Mouse (Mus musculus): ENCODE results near the gene Slc16a11. TPM values are rescaled to one million over a fixed set of nuclear protein-coding genes. Genes with fewer than 3 reads are reported as not detected.

The Slc16a11 gene
- polyA plus RNA-seq, 1 experiment from 2014 or later = 1.5 TPM

DNA sequence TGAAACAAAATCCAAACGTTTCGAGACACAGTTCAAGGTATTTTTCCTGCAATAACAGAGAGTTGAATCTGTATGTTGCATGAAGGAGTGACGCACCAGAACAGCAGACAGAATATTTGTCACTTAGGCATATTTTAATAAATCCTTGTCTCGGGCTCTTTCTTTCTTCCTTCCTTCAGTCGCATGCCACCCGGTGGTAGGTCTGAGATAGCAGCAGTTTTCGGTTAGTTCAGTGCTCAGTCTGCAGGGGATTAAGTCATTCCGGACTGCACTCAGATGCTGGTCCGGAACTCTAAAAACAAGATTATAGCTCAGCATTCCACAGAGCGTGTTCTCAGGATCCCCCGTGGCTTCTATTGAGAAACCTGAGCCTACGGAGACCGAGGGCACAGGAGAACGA lies 33.2 kb upstream of the Slc16a11 start:
- Histone ChIP-seq H3K4me1 (no peaks in the 10 kb centered on the region), H3K27me3 (no peaks in the 10 kb centered on the region), H3K4me2 (no peak overlapping the region), H3K27ac (no peak overlapping the region), H3K9ac (no peak overlapping the region), H3K4me3 (no peak overlapping the region), H3K9me3 (no peaks in the 10 kb centered on the region), H3K36me3 (no peaks in the 10 kb centered on the region)
- no peak for ATAC-seq (ENCODE audit: insufficient number of reproducible peaks, low FRiP score, low TSS enrichment, low read depth)
- WGBS = 27% methylated on average over 14 of the region's 14 CpGs

DNA sequence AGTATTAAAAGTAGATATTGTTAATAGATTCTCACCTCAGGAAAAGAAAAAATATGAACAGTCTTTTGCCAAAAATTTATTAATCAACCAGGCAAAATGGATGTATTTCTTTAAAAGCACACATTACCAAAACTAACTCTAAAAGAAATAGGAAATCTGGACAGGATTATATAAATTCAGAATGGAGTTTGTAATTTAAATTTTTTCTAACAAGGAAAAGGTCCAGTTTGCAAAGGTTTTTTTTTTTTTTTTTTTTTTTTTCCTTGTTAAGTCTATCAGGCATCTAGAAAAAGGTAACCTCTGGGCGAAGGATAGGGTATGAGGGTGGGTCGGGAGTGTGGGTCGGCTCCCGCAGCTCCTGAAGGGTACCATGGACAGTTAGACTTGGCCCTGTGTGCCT lies 32.1 kb upstream of the Slc16a11 start:
- Histone ChIP-seq H3K9ac (no peak overlapping the region), H3K4me3 (no peak overlapping the region), H3K27me3 (no peaks in the 10 kb centered on the region), H3K27ac (no peak overlapping the region), H3K36me3 (no peaks in the 10 kb centered on the region), H3K4me2 (no peak overlapping the region), H3K4me1 (no peaks in the 10 kb centered on the region), H3K9me3 (no peaks in the 10 kb centered on the region)
- no peak for ATAC-seq (ENCODE audit: insufficient number of reproducible peaks, low FRiP score, low TSS enrichment, low read depth)
- WGBS = 92% methylated on average over 4 of the region's 4 CpGs

DNA sequence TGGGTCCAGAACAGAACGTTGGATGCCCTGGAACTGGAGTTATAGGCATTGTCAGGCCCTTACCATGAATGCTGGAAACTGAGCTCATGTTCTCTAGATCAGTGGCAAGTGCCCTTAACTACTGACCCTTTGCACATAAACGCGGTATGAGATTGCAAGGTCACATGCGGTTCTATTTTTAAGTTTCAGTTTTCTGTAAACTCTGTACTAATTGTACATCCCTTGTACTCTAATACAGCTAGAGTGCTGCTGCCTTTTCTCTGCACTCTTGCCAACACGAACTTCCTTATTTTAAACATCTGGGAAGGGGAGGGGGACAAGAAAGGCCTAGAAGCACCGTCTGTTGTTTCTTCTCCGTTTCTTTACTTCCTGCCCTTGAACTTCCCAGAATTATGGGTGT lies 27.4 kb upstream of the Slc16a11 start:
- Histone ChIP-seq H3K36me3 (no peaks in the 10 kb centered on the region), H3K4me3 (no peak overlapping the region), H3K4me2 (no peak overlapping the region), H3K27ac (no peak overlapping the region), H3K9ac (no peak overlapping the region), H3K9me3 (no peaks in the 10 kb centered on the region), H3K27me3 (no peaks in the 10 kb centered on the region), H3K4me1 (peaks cover 3% of the 10 kb centered on the region; the same call in 1 of the 2 replicates)
- WGBS = 66% methylated on average over 7 of the region's 7 CpGs
- no peak for ATAC-seq (ENCODE audit: insufficient number of reproducible peaks, low FRiP score, low TSS enrichment, low read depth)

DNA sequence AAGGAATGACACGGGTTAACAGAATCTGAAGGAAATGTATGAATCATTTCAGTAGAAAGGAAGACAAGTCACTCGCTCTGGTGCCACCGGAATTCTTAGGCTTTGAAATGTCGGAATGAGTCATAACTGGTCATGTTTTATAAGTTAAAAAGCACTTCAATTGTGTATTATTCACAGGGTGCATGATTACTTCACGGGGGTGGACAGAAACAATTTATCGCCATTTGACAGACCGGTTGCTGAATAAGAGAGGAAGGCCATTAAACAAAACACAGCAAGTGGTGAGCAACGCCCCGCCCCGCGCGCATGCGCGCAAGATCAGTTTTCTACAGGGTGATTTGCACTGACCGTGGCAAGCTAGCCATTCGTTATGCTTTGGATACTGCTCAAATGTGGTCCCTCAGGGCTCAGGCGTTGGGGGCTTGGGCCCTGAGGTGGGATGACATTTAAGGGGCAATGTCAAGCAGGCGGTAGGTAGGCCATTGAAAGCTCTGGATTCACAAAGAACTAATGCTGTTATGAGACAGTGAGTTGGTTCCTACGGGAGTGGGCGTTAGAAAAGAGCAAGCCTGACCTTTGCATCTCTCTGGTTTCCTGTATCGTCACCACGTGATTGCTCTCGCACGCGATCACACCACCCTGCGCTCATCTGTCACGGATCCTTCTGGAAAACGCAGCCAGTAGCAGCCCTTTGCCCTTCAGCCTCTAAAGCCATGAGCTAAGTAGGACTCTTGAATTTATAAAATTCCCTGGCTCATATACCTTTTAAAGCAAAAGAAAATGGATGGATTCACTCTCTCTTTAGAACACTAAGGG lies 23.0 kb upstream of the Slc16a11 start:
- Histone ChIP-seq H3K27me3 (no peaks in the 10 kb centered on the region), H3K4me1 (peaks cover 3% of the 10 kb centered on the region; the same call in 1 of the 2 replicates), H3K27ac (no peak overlapping the region), H3K36me3 (no peaks in the 10 kb centered on the region), H3K4me3 (no peak overlapping the region), H3K4me2 (no peak overlapping the region), H3K9ac (no peak overlapping the region), H3K9me3 (no peaks in the 10 kb centered on the region)
- WGBS = 82% methylated on average over 28 of the region's 28 CpGs
- no peak for ATAC-seq (ENCODE audit: insufficient number of reproducible peaks, low FRiP score, low TSS enrichment, low read depth)

DNA sequence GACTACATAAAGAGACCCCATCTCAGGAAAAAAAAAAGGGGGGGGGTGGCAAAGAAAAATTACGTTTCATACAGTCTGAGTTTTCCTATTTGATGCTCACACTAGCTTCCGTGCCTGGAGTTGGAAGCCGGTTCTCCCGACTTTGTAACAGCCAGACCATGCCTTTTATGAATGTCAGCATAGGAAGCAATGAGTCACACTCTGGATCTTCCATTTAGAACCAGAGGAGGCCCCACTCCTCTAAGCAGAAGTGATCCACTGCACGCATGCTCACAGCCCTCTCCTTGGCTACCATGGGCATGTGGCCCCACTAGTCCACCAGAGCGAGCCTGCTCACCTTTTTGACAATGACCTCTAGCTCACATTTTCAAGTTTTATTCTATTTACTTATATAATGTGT lies 21.4 kb upstream of the Slc16a11 start:
- Histone ChIP-seq H3K27me3 (no peaks in the 10 kb centered on the region), H3K9me3 (no peaks in the 10 kb centered on the region), H3K9ac (no peak overlapping the region), H3K4me3 (no peak overlapping the region), H3K4me1 (peaks cover 3% of the 10 kb centered on the region; the same call in 1 of the 2 replicates), H3K27ac (no peak overlapping the region), H3K36me3 (no peaks in the 10 kb centered on the region), H3K4me2 (no peak overlapping the region)
- WGBS = 69% methylated on average over 6 of the region's 6 CpGs
- no peak for ATAC-seq (ENCODE audit: insufficient number of reproducible peaks, low FRiP score, low TSS enrichment, low read depth)

DNA sequence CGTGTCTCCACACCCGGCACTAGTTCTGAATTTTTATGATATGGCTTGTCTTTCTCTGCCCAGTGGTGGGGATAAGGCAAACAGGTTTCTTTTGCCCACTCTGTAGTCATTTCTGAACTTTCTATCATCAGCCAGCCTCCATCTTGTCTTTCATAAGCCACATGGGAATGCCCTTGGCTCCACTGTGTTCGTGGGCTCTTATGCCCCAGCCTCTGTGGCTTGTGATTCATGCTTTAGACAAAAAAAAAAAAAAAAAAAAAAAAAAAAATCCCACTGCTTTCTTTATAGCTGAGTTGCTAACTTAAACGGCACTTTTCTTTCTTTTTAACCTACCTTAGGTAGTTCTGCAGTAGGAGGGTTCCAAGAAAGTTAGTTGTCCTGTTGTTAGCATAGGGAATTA lies 20.4 kb upstream of the Slc16a11 start:
- Histone ChIP-seq H3K4me1 (no peaks in the 10 kb centered on the region), H3K27ac (no peak overlapping the region)

DNA sequence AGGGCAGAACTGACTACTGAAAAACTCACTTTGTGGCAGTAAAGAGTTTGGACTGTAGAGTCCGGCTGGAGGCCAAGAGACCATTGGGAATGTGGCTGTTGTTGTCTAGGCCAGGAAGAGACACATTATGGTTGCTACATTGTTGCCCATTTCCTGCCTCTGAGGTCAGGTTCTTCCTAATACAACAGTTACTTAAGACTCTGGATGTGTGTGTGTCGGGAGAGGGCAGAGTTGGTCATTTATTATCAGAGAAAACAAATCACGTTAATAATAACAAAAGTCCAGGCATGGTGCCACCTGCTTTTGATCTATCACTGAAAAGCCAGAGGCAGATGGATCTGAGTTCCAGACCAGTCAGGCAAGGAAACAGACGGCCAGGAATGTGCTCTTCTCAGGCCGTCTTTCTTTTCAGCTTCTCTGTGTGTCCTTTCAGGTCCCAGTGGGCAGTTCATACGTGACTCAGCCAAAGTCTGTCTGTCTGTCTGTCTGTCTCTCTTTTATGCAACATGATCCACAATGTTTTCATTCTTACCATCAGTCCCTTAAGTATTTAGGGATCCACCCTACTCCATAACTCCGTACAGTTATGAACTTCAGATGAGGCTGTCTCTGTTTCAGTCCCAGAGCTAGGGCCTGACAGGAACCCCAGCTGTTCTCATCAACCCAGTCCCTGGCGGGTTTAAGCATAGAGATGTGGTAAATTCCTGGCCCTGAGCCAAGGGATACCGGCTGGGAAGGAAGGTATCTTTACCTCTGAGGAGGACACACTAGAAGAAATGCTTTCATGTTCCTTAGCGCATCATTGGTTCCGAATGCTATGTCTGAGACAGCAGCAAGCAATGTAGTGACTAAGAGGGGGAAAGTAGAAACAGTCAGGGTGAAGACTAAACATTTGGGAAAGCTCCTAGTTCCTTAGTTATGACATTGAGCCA lies 18.9 kb upstream of the Slc16a11 start:
- Histone ChIP-seq H3K27me3 (no peaks in the 10 kb centered on the region), H3K4me2 (no peak overlapping the region), H3K9me3 (no peaks in the 10 kb centered on the region), H3K9ac (no peak overlapping the region), H3K27ac (no peak overlapping the region), H3K4me1 (no peaks in the 10 kb centered on the region), H3K4me3 (no peak overlapping the region), H3K36me3 (no peaks in the 10 kb centered on the region)
- ATAC-seq (ENCODE audit: insufficient number of reproducible peaks, low FRiP score, low TSS enrichment, low read depth) = no peak
- WGBS = 45% methylated on average over 11 of the region's 11 CpGs

More for the DNA sequence above, 20.4 kb upstream of the Slc16a11 start:
- Histone ChIP-seq H3K36me3 (no peaks in the 10 kb centered on the region), H3K4me3 (no peak overlapping the region), H3K27me3 (no peaks in the 10 kb centered on the region), H3K9ac (no peak overlapping the region), H3K4me2 (no peak overlapping the region), H3K9me3 (no peaks in the 10 kb centered on the region)
- no peak for ATAC-seq (ENCODE audit: insufficient number of reproducible peaks, low FRiP score, low TSS enrichment, low read depth)
- 58% methylated on average over 4 of the region's 4 CpGs for WGBS

DNA sequence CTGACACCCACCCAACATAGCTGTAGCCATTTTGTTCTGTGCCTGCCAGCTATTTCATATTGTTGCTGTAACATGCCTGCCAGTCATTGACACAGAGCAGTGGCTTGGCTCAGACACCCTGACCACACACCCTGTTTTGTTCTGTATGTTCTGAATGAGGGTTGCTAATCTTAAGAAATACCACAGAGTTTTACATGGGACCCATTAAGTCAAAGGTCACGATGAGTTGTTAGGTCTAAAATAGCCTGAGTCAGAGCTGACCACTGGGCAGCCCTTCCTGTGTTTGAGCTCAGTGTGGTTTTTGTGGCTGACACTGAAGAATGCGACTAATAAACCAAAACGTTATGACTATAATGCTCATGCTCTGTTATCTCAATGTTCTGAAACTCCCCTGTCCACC lies 14.2 kb upstream of the Slc16a11 start:
- no peak for ATAC-seq (ENCODE audit: insufficient number of reproducible peaks, low FRiP score, low TSS enrichment, low read depth)
- Histone ChIP-seq H3K27ac (no peak overlapping the region), H3K4me3 (no peak overlapping the region), H3K9me3 (no peaks in the 10 kb centered on the region), H3K4me2 (no peak overlapping the region), H3K27me3 (no peaks in the 10 kb centered on the region), H3K4me1 (no peaks in the 10 kb centered on the region), H3K9ac (no peak overlapping the region), H3K36me3 (no peaks in the 10 kb centered on the region)
- 83% methylated on average over 3 of the region's 3 CpGs for WGBS

DNA sequence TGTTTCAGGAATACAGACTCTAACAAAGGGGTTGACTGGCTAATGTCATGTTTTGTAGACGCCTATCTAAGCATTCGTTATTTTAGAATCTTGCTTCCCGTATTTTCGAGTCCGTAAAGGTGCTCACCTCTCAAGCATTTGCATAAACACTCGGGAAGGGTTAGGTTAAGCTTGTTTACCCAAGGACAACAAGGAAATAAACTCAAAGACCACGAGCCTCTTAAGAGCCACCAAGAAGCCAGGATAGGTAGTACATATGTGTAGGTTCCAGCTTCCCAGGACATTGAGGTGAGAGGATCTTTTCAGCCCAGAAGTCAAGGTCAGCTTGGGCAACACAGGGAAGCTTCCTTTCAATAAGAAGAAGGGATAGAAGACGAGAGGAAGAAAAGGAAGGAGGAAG lies 13.4 kb upstream of the Slc16a11 start:
- Histone ChIP-seq H3K9me3 (no peaks in the 10 kb centered on the region), H3K36me3 (no peaks in the 10 kb centered on the region), H3K4me1 (no peaks in the 10 kb centered on the region), H3K4me2 (no peak overlapping the region), H3K4me3 (no peak overlapping the region), H3K9ac (no peak overlapping the region), H3K27me3 (no peaks in the 10 kb centered on the region), H3K27ac (no peak overlapping the region)
- ATAC-seq (ENCODE audit: insufficient number of reproducible peaks, low FRiP score, low TSS enrichment, low read depth) = no peak
- 81% methylated on average over 8 of the region's 8 CpGs for WGBS

DNA sequence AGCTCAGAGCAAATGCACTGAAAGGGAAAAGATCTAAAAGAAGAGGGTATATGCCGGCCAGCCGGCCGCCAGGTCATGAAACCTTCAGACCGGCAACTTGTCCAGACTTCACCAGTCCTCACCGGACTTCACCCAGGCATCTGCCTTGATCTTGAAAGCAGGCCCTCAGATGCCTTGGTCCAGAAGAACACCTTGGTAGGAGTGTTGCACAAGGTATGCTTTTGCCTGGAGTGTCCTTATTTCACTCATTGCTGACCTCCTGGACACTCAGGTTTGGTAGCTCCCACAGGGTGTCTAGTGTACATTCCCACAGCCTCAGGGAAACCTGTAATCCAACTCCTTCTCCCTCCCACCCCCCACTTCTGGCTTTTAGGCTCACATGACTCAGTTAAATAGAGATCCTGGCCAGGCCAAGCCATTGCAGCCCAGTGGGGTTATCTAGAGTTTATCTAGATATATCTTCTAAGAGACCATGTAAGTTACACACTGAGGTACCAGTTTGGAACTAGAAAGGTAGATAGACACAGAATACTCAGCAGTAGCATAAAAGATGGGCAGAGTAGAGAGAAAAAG lies 12.4 kb upstream of the Slc16a11 start:
- Histone ChIP-seq H3K9me3 (no peaks in the 10 kb centered on the region), H3K9ac (no peak overlapping the region), H3K4me3 (no peak overlapping the region), H3K27me3 (no peaks in the 10 kb centered on the region), H3K27ac (no peak overlapping the region), H3K4me1 (no peaks in the 10 kb centered on the region; the same call in 1 of the 2 replicates), H3K36me3 (no peaks in the 10 kb centered on the region), H3K4me2 (no peak overlapping the region)
- 81% methylated on average over 5 of the region's 5 CpGs for WGBS
- no peak for ATAC-seq (ENCODE audit: insufficient number of reproducible peaks, low FRiP score, low TSS enrichment, low read depth)

DNA sequence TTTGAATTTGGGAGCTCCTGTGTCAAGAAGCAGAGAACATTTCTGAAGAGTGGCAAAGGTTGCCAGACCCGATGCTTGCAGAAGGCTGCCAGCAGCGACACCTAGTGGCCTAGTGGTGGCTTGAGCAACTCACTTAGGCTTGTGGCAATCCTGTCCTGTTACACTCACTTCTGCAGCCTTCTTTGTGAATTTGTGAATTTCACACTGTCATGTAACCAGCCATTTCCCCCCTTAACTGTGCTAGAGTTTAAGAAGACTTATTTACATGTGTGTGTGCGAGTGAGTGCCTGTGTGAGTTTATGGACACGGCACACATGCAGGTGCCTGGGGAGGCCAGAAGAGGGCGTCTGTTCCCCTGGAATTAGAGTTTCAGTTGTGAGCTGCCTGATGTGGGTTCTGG lies 10.9 kb upstream of the Slc16a11 start:
- 31% methylated on average over 5 of the region's 5 CpGs for WGBS
- no peaks in the 10 kb centered on the region; the same call in 1 of the 2 replicates for H3K4me1 ChIP-seq
- no peak for ATAC-seq (ENCODE audit: insufficient number of reproducible peaks, low FRiP score, low TSS enrichment, low read depth)
- H3K9me3 ChIP-seq = no peaks in the 10 kb centered on the region
- H3K27ac ChIP-seq = no peak overlapping the region
- H3K4me3 ChIP-seq = no peak overlapping the region
- no peaks in the 10 kb centered on the region for H3K27me3 ChIP-seq
- H3K4me2 ChIP-seq = no peak overlapping the region
- no peak overlapping the region for H3K9ac ChIP-seq
- no peaks in the 10 kb centered on the region for H3K36me3 ChIP-seq

DNA sequence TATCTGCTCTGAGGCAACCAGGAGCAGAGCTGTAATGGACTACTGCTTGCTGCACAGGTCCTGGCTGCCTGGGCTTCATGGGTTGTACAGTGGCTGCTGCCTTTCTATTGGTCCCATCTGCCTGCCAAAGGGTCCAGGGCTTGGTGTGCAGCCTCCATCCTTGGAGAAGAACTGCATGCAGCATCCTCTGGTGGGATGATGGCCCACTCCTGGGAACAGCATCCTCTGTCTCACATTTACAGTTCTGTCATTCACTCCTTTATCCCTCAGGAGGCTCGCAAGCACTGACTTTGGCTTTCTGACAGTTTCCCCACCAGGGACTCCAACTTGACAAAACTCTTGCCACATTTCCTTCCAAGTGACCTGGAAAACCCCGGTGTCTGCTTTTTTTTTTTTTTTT lies 5.8 kb upstream of the Slc16a11 start:
- H3K9ac ChIP-seq = no peak overlapping the region
- 78% methylated on average over 2 of the region's 2 CpGs for WGBS
- H3K36me3 ChIP-seq = no peaks in the 10 kb centered on the region
- no peak overlapping the region for H3K4me3 ChIP-seq
- no peaks in the 10 kb centered on the region for H3K27me3 ChIP-seq
- H3K4me1 ChIP-seq = no peaks in the 10 kb centered on the region; the same call in 1 of the 2 replicates
- no peak overlapping the region for H3K4me2 ChIP-seq
- no peak for ATAC-seq (ENCODE audit: insufficient number of reproducible peaks, low FRiP score, low TSS enrichment, low read depth)
- H3K9me3 ChIP-seq = no peaks in the 10 kb centered on the region
- H3K27ac ChIP-seq = no peak overlapping the region

All from limb, embryonic 15.5 days (tissue).